Mouse (Mus musculus): ENCODE measurements around the gene Tsc2. TPM values are rescaled to one million over a fixed set of nuclear protein-coding genes. Genes with fewer than 3 reads are reported as not detected.

Tsc2 gene
- polyA plus RNA-seq, 1 experiment: 49.5 TPM

- Histone ChIP-seq H3K36me3 (ENCODE audit: control insufficient read depth, insufficient read depth) (no peaks in the 10 kb centered on the region), H3ac (ENCODE audit: control insufficient read depth, insufficient read length) (no peak overlapping the region), H3K4me3 (no peak overlapping the region), H3K4me2 (ENCODE audit: low read depth) (no peak overlapping the region), H3K79me2 (ENCODE audit: control insufficient read depth, insufficient read depth) (peaks cover 65% of the 10 kb centered on the region), H3K27me3 (ENCODE audit: control insufficient read depth, insufficient read depth, insufficient read length) (no peaks in the 10 kb centered on the region)
- TF ChIP-seq REST (IDR thresholded peaks at IDR 0.05; ENCODE audit: insufficient read depth, insufficient read length): no peak
- no peak for TF ChIP-seq MYOG (IDR thresholded peaks at IDR 0.05; ENCODE audit: control insufficient read depth in 1 of 3, insufficient read depth in 1 of 3, insufficient read length in 2 of 3, low read depth in 2 of 3)
- no peak for TF ChIP-seq SRF (IDR thresholded peaks at IDR 0.05; ENCODE audit: control insufficient read depth, insufficient read length, low read depth)
- no peak for TF ChIP-seq POLR2AphosphoS2 (IDR thresholded peaks at IDR 0.05; ENCODE audit: insufficient read length, low read depth)
- TF ChIP-seq E2F4 (IDR thresholded peaks at IDR 0.05; ENCODE audit: insufficient read depth): no peak
- no peak for TF ChIP-seq MAX (IDR thresholded peaks at IDR 0.05; ENCODE audit: low read depth)
- no peak for TF ChIP-seq MYOD1 (IDR thresholded peaks at IDR 0.05; ENCODE audit: control insufficient read depth in 1 of 3, insufficient read length in 2 of 3, low read depth in 2 of 3)
- TF ChIP-seq CEBPB (IDR thresholded peaks at IDR 0.05; ENCODE audit: insufficient read depth, poor library complexity, severe bottlenecking): no peak
- TF ChIP-seq POLR2A (IDR thresholded peaks at IDR 0.05; ENCODE audit: insufficient read length, low read depth): no peak
- no peak for TF ChIP-seq USF1 (IDR thresholded peaks at IDR 0.05; ENCODE audit: low read depth)
- no peak for TF ChIP-seq TCF3 (IDR thresholded peaks at IDR 0.05; ENCODE audit: insufficient read length, low read depth)
- no peak for TF ChIP-seq TCF12 (IDR thresholded peaks at IDR 0.05; ENCODE audit: insufficient read depth, poor library complexity, severe bottlenecking)
Measured at GRCm38 (mm10) chr17:24674277-24674676, 41.8 kb upstream of the Tsc2 start.

- TF ChIP-seq POLR2A (IDR thresholded peaks at IDR 0.05; ENCODE audit: insufficient read length, low read depth): peak; percentile 21
- no peak for TF ChIP-seq E2F4 (IDR thresholded peaks at IDR 0.05; ENCODE audit: insufficient read depth)
- no peak for TF ChIP-seq TCF12 (IDR thresholded peaks at IDR 0.05; ENCODE audit: insufficient read depth, poor library complexity, severe bottlenecking)
- no peak for TF ChIP-seq USF1 (IDR thresholded peaks at IDR 0.05; ENCODE audit: low read depth)
- TF ChIP-seq MYOD1 (IDR thresholded peaks at IDR 0.05; ENCODE audit: control insufficient read depth in 1 of 3, insufficient read length in 2 of 3, low read depth in 2 of 3): no peak
- TF ChIP-seq CEBPB (IDR thresholded peaks at IDR 0.05; ENCODE audit: insufficient read depth, poor library complexity, severe bottlenecking): peak; percentile 91
- peak overlapping the region; percentile 78 for H3K4me3 ChIP-seq
- H3K4me2 ChIP-seq (ENCODE audit: low read depth): peak overlapping the region; percentile 96
- no peak overlapping the region for H3ac ChIP-seq (ENCODE audit: control insufficient read depth, insufficient read length)
- H3K79me2 ChIP-seq (ENCODE audit: control insufficient read depth, insufficient read depth): peaks cover 65% of the 10 kb centered on the region
- no peaks in the 10 kb centered on the region for H3K36me3 ChIP-seq (ENCODE audit: control insufficient read depth, insufficient read depth)
- H3K27me3 ChIP-seq (ENCODE audit: control insufficient read depth, insufficient read depth, insufficient read length): no peaks in the 10 kb centered on the region
Measured at GRCm38 (mm10) chr17:24672141-24672540, 39.7 kb upstream of the Tsc2 start.

- no peaks in the 10 kb centered on the region for H3K36me3 ChIP-seq (ENCODE audit: control insufficient read depth, insufficient read depth)
- H3K4me2 ChIP-seq (ENCODE audit: low read depth): peak overlapping the region; percentile 96
- H3ac ChIP-seq (ENCODE audit: control insufficient read depth, insufficient read length): no peak overlapping the region
- peaks cover 63% of the 10 kb centered on the region for H3K79me2 ChIP-seq (ENCODE audit: control insufficient read depth, insufficient read depth)
- peak overlapping the region; percentile 78 for H3K4me3 ChIP-seq
- no peaks in the 10 kb centered on the region for H3K27me3 ChIP-seq (ENCODE audit: control insufficient read depth, insufficient read depth, insufficient read length)
- TF ChIP-seq CEBPB (IDR thresholded peaks at IDR 0.05; ENCODE audit: insufficient read depth, poor library complexity, severe bottlenecking) (no peak), MAX (IDR thresholded peaks at IDR 0.05; ENCODE audit: low read depth) (no peak), TCF12 (IDR thresholded peaks at IDR 0.05; ENCODE audit: insufficient read depth, poor library complexity, severe bottlenecking) (no peak), MYOG (IDR thresholded peaks at IDR 0.05; ENCODE audit: control insufficient read depth in 1 of 3, insufficient read depth in 1 of 3, insufficient read length in 2 of 3, low read depth in 2 of 3) (no peak), MYOD1 (IDR thresholded peaks at IDR 0.05; ENCODE audit: control insufficient read depth in 1 of 3, insufficient read length in 2 of 3, low read depth in 2 of 3) (no peak), E2F4 (IDR thresholded peaks at IDR 0.05; ENCODE audit: insufficient read depth) (no peak), USF1 (IDR thresholded peaks at IDR 0.05; ENCODE audit: low read depth) (no peak), SRF (IDR thresholded peaks at IDR 0.05; ENCODE audit: control insufficient read depth, insufficient read length, low read depth) (no peak), POLR2AphosphoS2 (IDR thresholded peaks at IDR 0.05; ENCODE audit: insufficient read length, low read depth) (no peak), POLR2A (IDR thresholded peaks at IDR 0.05; ENCODE audit: insufficient read length, low read depth) (no peak), REST (IDR thresholded peaks at IDR 0.05; ENCODE audit: insufficient read depth, insufficient read length) (no peak), TCF3 (IDR thresholded peaks at IDR 0.05; ENCODE audit: insufficient read length, low read depth) (no peak)
Measured at GRCm38 (mm10) chr17:24671346-24671745, 38.9 kb upstream of the Tsc2 start.

- Histone ChIP-seq H3ac (ENCODE audit: control insufficient read depth, insufficient read length) (peak overlapping the region; percentile 81), H3K79me2 (ENCODE audit: control insufficient read depth, insufficient read depth) (peaks cover 53% of the 10 kb centered on the region), H3K27me3 (ENCODE audit: control insufficient read depth, insufficient read depth, insufficient read length) (no peaks in the 10 kb centered on the region), H3K4me2 (ENCODE audit: low read depth) (peak overlapping the region; percentile 96), H3K4me3 (peak overlapping the region; percentile 78), H3K36me3 (ENCODE audit: control insufficient read depth, insufficient read depth) (no peaks in the 10 kb centered on the region)
- TF ChIP-seq MYOD1 (IDR thresholded peaks at IDR 0.05; ENCODE audit: control insufficient read depth in 1 of 3, insufficient read length in 2 of 3, low read depth in 2 of 3): no peak
- no peak for TF ChIP-seq MAX (IDR thresholded peaks at IDR 0.05; ENCODE audit: low read depth)
- TF ChIP-seq USF1 (IDR thresholded peaks at IDR 0.05; ENCODE audit: low read depth): no peak
- no peak for TF ChIP-seq POLR2A (IDR thresholded peaks at IDR 0.05; ENCODE audit: insufficient read length, low read depth)
- no peak for TF ChIP-seq MYOG (IDR thresholded peaks at IDR 0.05; ENCODE audit: control insufficient read depth in 1 of 3, insufficient read depth in 1 of 3, insufficient read length in 2 of 3, low read depth in 2 of 3)
- no peak for TF ChIP-seq E2F4 (IDR thresholded peaks at IDR 0.05; ENCODE audit: insufficient read depth)
- TF ChIP-seq POLR2AphosphoS2 (IDR thresholded peaks at IDR 0.05; ENCODE audit: insufficient read length, low read depth): no peak
- no peak for TF ChIP-seq TCF12 (IDR thresholded peaks at IDR 0.05; ENCODE audit: insufficient read depth, poor library complexity, severe bottlenecking)
- TF ChIP-seq TCF3 (IDR thresholded peaks at IDR 0.05; ENCODE audit: insufficient read length, low read depth): no peak
- TF ChIP-seq CEBPB (IDR thresholded peaks at IDR 0.05; ENCODE audit: insufficient read depth, poor library complexity, severe bottlenecking): no peak
- TF ChIP-seq REST (IDR thresholded peaks at IDR 0.05; ENCODE audit: insufficient read depth, insufficient read length): no peak
Measured at GRCm38 (mm10) chr17:24670246-24670844, 37.9 kb upstream of the Tsc2 start.
